Mouse (Mus musculus): ENCODE results near the gene Rho. TPM values are rescaled to one million over a fixed set of nuclear protein-coding genes. Genes with fewer than 3 reads are reported as not detected.

The Rho gene
- polyA plus RNA-seq, 1 experiment: 0.22 TPM

- 89% methylated on average over 10 of the region's 10 CpGs for WGBS
- no peak for DNase-seq (ENCODE audit: low read depth, low spot score)
Observed at GRCm38 (mm10) chr6:115913482-115913881, 18.1 kb upstream of the Rho start.

GRCm38 (mm10) chr6:115914511-115915202 is 16.9 kb upstream of the Rho start:
- WGBS: 91% methylated on average over 15 of the region's 15 CpGs
- DNase-seq (ENCODE audit: low read depth, low spot score): no peak

- WGBS: 64% methylated on average over 17 of the region's 17 CpGs
- DNase-seq (ENCODE audit: low read depth, low spot score): no peak
Observed at GRCm38 (mm10) chr6:115915601-115916445, 15.7 kb upstream of the Rho start.

- WGBS: 84% methylated on average over 5 of the region's 5 CpGs
- DNase-seq (ENCODE audit: low read depth, low spot score): no peak
Observed at GRCm38 (mm10) chr6:115916611-115917010, 14.9 kb upstream of the Rho start.

- no peak for DNase-seq (ENCODE audit: low read depth, low spot score)
- 96% methylated on average over 1 of the region's 1 CpGs for WGBS
Observed at GRCm38 (mm10) chr6:115918615-115919014, 12.9 kb upstream of the Rho start.

GRCm38 (mm10) chr6:115919876-115920275 is 11.7 kb upstream of the Rho start:
- no peak for DNase-seq (ENCODE audit: low read depth, low spot score)
- WGBS: 83% methylated on average over 5 of the region's 5 CpGs

GRCm38 (mm10) chr6:115924829-115925228 is 6.7 kb upstream of the Rho start:
- no peak for DNase-seq (ENCODE audit: low read depth, low spot score)
- 42% methylated on average over 6 of the region's 6 CpGs for WGBS

GRCm38 (mm10) chr6:115926416-115926815 is 5.1 kb upstream of the Rho start:
- 80% methylated on average over 10 of the region's 10 CpGs for WGBS
- no peak for DNase-seq (ENCODE audit: low read depth, low spot score)

GRCm38 (mm10) chr6:115927292-115928242 is 4.0 kb upstream of the Rho start:
- WGBS: 79% methylated on average over 10 of the region's 10 CpGs
- DNase-seq (ENCODE audit: low read depth, low spot score): no peak

- WGBS: 59% methylated on average over 5 of the region's 5 CpGs
- DNase-seq (ENCODE audit: low read depth, low spot score): no peak
Observed at GRCm38 (mm10) chr6:115930018-115930417, 1.5 kb upstream of the Rho start.

- WGBS: 81% methylated on average over 3 of the region's 3 CpGs
Observed at GRCm38 (mm10) chr6:115932391-115932790, 843 bp downstream of the Rho start.

GRCm38 (mm10) chr6:115935544-115935943 is 4.0 kb downstream of the Rho start:
- WGBS: 80% methylated on average over 8 of the region's 8 CpGs
- DNase-seq (ENCODE audit: low read depth, low spot score): no peak

More at GRCm38 (mm10) chr6:115932391-115932790, 843 bp downstream of the Rho start:
- no peak for DNase-seq (ENCODE audit: low read depth, low spot score)

- DNase-seq (ENCODE audit: low read depth, low spot score): no peak
- WGBS: 91% methylated on average over 2 of the region's 2 CpGs
Observed at GRCm38 (mm10) chr6:115938011-115938410, 6.5 kb downstream of the Rho start.

GRCm38 (mm10) chr6:115938798-115939197 is 7.2 kb downstream of the Rho start:
- no peak for DNase-seq (ENCODE audit: low read depth, low spot score)
- WGBS: 45% methylated on average over 1 of the region's 1 CpGs

GRCm38 (mm10) chr6:115940603-115941002 is 9.1 kb downstream of the Rho start:
- whole genome bisulfite sequencing: 17% methylated on average over 1 of the region's 1 CpGs
- peak; percentile 29 for DNase-seq (ENCODE audit: low read depth, low spot score)

GRCm38 (mm10) chr6:115941128-115941527 is 9.6 kb downstream of the Rho start:
- DNase-seq (ENCODE audit: low read depth, low spot score): no peak
- 9% methylated on average over 9 of the region's 12 CpGs for WGBS

GRCm38 (mm10) chr6:115943498-115944427 is 12.2 kb downstream of the Rho start:
- 64% methylated on average over 9 of the region's 9 CpGs for WGBS
- DNase-seq (ENCODE audit: low read depth, low spot score): no peak

GRCm38 (mm10) chr6:115944638-115945037 is 13.1 kb downstream of the Rho start, which contains the start of gene H1foo:
H1foo (plus strand) TSS chr6:115944938.
- 91% methylated on average over 5 of the region's 5 CpGs for WGBS
- DNase-seq (ENCODE audit: low read depth, low spot score): no peak

- 78% methylated on average over 8 of the region's 8 CpGs for WGBS
- DNase-seq (ENCODE audit: low read depth, low spot score): no peak
Observed at GRCm38 (mm10) chr6:115945633-115946032, 14.1 kb downstream of the Rho start.

Measured in large intestine, adult 2 months (tissue).